Mouse (Mus musculus) limb, embryonic 14.5 days (tissue): ENCODE data around the gene Kap. TPM values are rescaled to one million over a fixed set of nuclear protein-coding genes. Genes with fewer than 3 reads are reported as not detected.

Experiments used
- ATAC-seq: fragments of 200-750 bp; cut with Nextera tagmentation; 2 replicates; pipeline ENCODE4 v1.8.0; 2017; ENCODE audit warnings: low read depth, moderate number of reproducible peaks, moderate TSS enrichment; ENCODE audit not compliant: low FRiP score
- DNase-seq: peaks from one replicate; pipeline ENCODE4 v3.0.0-alpha.2; 2015; ENCODE audit warnings: low spot score
- H3K27ac ChIP-seq: fragments of 300-500 bp; sonication (generic); replicated peaks from 2 replicates; pipeline ENCODE4 v1.5.1; 2014; ENCODE audit warnings: low read depth, mild to moderate bottlenecking, low read length, moderate library complexity, mixed read lengths
- H3K27me3 ChIP-seq: fragments of 300-500 bp; sonication (generic); 2 replicates; pipeline ENCODE4 v1.6.1; 2014; ENCODE audit warnings: low read length, mixed read lengths; ENCODE audit not compliant: control insufficient read depth, insufficient read depth
- H3K36me3 ChIP-seq: fragments of 300-500 bp; sonication (generic); 2 replicates; pipeline ENCODE4 v1.6.1; 2014; ENCODE audit warnings: mild to moderate bottlenecking, low read length, moderate library complexity, mixed read lengths; ENCODE audit not compliant: control insufficient read depth, insufficient read depth
- H3K4me1 ChIP-seq: fragments of 300-500 bp; sonication (generic); 2 replicates; pipeline ENCODE4 v1.6.1; 2014; ENCODE audit warnings: antibody characterized with exemption, low read length, mixed read lengths; ENCODE audit not compliant: control insufficient read depth, insufficient read depth
- H3K4me2 ChIP-seq: fragments of 300-500 bp; sonication (generic); replicated peaks from 2 replicates; pipeline ENCODE4 v1.6.1; 2014; ENCODE audit warnings: low read depth, mild to moderate bottlenecking, low read length, moderate library complexity; ENCODE audit not compliant: severe bottlenecking
- H3K4me3 ChIP-seq: fragments of 300-500 bp; sonication (generic); replicated peaks from 2 replicates; pipeline ENCODE4 v1.5.1; 2014; ENCODE audit warnings: low read length
- H3K9ac ChIP-seq: fragments of 300-500 bp; sonication (generic); 2 replicates; pipeline ENCODE4 v1.6.1; 2014; ENCODE audit warnings: mild to moderate bottlenecking, low read depth, low read length, moderate library complexity; ENCODE audit not compliant: severe bottlenecking
- H3K9me3 ChIP-seq: fragments of 300-500 bp; sonication (generic); 2 replicates; pipeline ENCODE4 v1.6.1; 2016; ENCODE audit warnings: low read length; ENCODE audit not compliant: control insufficient read depth
- POLR2A ChIP-seq: fragments of 200-500 bp; IDR thresholded peaks from 2 replicates; pipeline ENCODE4 v1.8.0; 2012; ENCODE audit warnings: inconsistent platforms, mild to moderate bottlenecking, moderate library complexity, borderline replicate concordance; ENCODE audit not compliant: insufficient read depth, insufficient read length; ENCODE audit errors: extremely low read depth
- WGBS: fragments of 180-500 bp; shearing (Covaris S2); extraction: QIAGEN DNeasy Blood & Tissue Kit; methylation state at CpG from one replicate; pipeline ENCODE4 v1.1.7; 2014; 5-methylcytosine and 5-hydroxymethylcytosine counted together
- polyA plus RNA-seq, 2 experiments: library from polyadenylated mRNA; depleted of rRNA in 1 of 2; stranded (reverse) in 1 of 2; unstranded in 1 of 2; fragments of >200 nt; fragmentation: Nextera tagmentation in 1 of 2; extraction: Ambion mirVana in 1 of 2; gene quantifications; 2 replicates each; pipeline versions ENCODE4 v1.2.1 to v1.2.3; 2012 to 2014

The Kap gene
- polyA plus RNA-seq, 2 experiments: not detected

DNA sequence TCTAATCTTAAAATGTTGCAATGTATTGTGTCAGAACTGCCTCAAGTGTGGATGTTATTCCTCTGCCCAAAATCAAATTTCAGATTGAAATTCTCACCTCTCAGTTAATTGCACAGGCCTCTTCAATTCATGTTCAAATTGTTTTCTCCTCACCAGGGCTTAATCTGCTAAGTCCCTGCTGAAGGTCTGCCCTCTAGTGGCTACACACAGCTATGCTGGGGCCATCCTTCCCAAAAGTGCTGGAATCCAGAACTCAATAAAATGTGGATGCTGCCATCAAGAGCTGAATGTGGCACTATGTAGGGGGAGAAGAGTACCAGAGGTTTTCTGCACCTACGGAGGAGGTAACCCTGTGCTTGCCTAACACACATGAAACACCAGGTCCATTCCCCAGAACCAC lies 41.2 kb downstream of the Kap start:
- Histone ChIP-seq H3K4me3 (no peak overlapping the region), H3K27me3 (no peaks in the 10 kb centered on the region), H3K4me2 (no peak overlapping the region), H3K9ac (no peak overlapping the region), H3K4me1 (no peaks in the 10 kb centered on the region), H3K27ac (no peak overlapping the region), H3K36me3 (no peaks in the 10 kb centered on the region), H3K9me3 (0 out of 2 replicates have a peak, but pooled peaks cover 4% of the 10 kb centered on the region)
- ATAC-seq (no peak), DNase-seq (no peak)
- TF ChIP-seq POLR2A: no peak
- 50% methylated on average over 1 of the region's 1 CpGs for WGBS

Other genes starting within 250 kb of the Kap start
- gene Etv6, start 181.9 kb upstream of the Kap start, polyA plus RNA-seq (2012; rRNA removed): 16.5 and 19.9 TPM in 2 replicates
- 13.9 and 14.7 TPM in 2 replicates for gene Etv6, start 181.9 kb upstream of the Kap start, polyA plus RNA-seq (2014; fragmentation: Nextera tagmentation; extraction: Ambion mirVana)